Mouse (Mus musculus): ENCODE data around the gene Glrx. TPM values are rescaled to one million over a fixed set of nuclear protein-coding genes. Genes with fewer than 3 reads are reported as not detected.

Glrx gene
- polyA plus RNA-seq, 1 experiment: 11.9 TPM

DNA sequence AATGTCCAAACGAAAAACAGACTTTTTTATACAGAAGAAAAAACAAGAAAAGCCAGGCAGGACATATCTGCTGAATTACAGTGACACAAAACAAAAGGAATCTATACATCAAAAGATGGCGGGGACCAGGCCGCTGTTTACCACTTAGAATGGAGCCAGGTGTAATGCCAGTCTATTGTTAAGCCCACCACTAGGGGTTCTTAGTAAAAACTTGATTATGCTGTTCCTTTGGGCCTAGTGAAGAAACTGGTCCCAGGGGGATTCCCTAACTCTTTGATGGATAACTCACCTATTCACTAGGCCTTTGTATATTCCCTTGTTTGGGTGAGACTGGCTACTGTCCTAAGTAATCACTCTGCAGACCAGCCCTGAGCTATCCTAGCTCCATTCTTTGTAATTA, 40.2 kb upstream of the Glrx start:
- Histone ChIP-seq H3K9ac (ENCODE audit: low read depth, poor library complexity, severe bottlenecking) (no peak overlapping the region), H3K4me1 (ENCODE audit: control insufficient read depth, insufficient read depth, low read length) (peaks cover under 1% of the 10 kb centered on the region), H3K36me3 (ENCODE audit: control insufficient read depth, insufficient read depth, low read length, poor library complexity, severe bottlenecking) (no peaks in the 10 kb centered on the region), H3K4me3 (ENCODE audit: low read depth, low read length) (no peak overlapping the region), H3K9me3 (replicated peaks; ENCODE audit: control insufficient read depth, insufficient read depth, low read length, poor library complexity, severe bottlenecking) (no peaks in the 10 kb centered on the region), H3K27me3 (ENCODE audit: control insufficient read depth, insufficient read depth, low read length, poor library complexity, severe bottlenecking) (no peaks in the 10 kb centered on the region), H3K27ac (ENCODE audit: insufficient read depth, low read length) (no peak overlapping the region)
- TF ChIP-seq POLR2A (IDR thresholded peaks at IDR 0.05; ENCODE audit: insufficient read depth, low read length) (no peak), CTCF (IDR thresholded peaks at IDR 0.05; ENCODE audit: low read depth, low read length) (no peak), EP300 (IDR thresholded peaks at IDR 0.05; ENCODE audit: insufficient read depth, low read depth, low read length) (no peak)

DNA sequence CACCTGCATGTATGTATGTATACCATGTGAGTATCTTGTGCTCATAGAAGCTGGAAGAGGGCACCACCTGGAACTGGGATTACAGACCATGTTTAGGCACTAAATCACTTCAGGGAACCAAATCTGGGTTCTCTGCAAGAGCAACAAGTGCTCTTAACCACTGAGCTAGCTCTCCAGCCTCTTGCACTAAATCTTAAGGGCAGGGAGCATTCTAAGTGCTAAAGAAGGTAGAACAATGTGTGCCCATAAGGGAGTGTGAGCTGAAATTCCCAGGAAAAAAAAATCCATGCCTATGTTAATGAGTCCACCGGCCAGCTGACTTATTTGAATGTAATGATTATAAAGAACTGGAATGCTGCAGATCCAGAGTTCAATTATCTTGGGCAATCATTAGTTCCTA, 31.7 kb upstream of the Glrx start:
- no peaks in the 10 kb centered on the region for H3K27me3 ChIP-seq (ENCODE audit: control insufficient read depth, insufficient read depth, low read length, poor library complexity, severe bottlenecking)
- H3K9ac ChIP-seq (ENCODE audit: low read depth, poor library complexity, severe bottlenecking): no peak overlapping the region
- peaks cover 7% of the 10 kb centered on the region for H3K9me3 ChIP-seq (replicated peaks; ENCODE audit: control insufficient read depth, insufficient read depth, low read length, poor library complexity, severe bottlenecking)
- no peaks in the 10 kb centered on the region for H3K36me3 ChIP-seq (ENCODE audit: control insufficient read depth, insufficient read depth, low read length, poor library complexity, severe bottlenecking)
- H3K4me1 ChIP-seq (ENCODE audit: control insufficient read depth, insufficient read depth, low read length): no peaks in the 10 kb centered on the region
- TF ChIP-seq POLR2A (IDR thresholded peaks at IDR 0.05; ENCODE audit: insufficient read depth, low read length) (no peak), CTCF (IDR thresholded peaks at IDR 0.05; ENCODE audit: low read depth, low read length) (no peak), EP300 (IDR thresholded peaks at IDR 0.05; ENCODE audit: insufficient read depth, low read depth, low read length) (no peak)
- H3K27ac ChIP-seq (ENCODE audit: insufficient read depth, low read length): no peak overlapping the region
- no peak overlapping the region for H3K4me3 ChIP-seq (ENCODE audit: low read depth, low read length)

DNA sequence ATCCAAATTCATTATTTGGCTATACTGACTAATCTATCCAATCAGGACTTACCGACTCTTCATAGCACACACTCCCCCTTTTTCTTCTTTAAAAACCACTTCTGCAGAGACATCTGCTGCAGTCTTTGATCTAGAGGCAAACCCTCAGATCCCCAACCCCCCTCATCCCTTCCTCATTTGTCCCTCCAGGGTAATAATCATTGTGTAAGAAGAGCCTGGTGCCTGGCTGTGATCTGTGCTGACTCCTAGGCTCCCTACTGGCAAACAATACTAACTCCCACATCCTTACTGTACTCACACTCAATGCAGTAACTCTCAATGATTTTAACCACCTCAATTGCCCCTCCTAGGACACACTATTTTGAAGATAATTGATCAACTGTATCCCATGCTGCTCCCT, 29.7 kb upstream of the Glrx start:
- Histone ChIP-seq H3K4me3 (ENCODE audit: low read depth, low read length) (no peak overlapping the region), H3K27me3 (ENCODE audit: control insufficient read depth, insufficient read depth, low read length, poor library complexity, severe bottlenecking) (no peaks in the 10 kb centered on the region), H3K9ac (ENCODE audit: low read depth, poor library complexity, severe bottlenecking) (no peak overlapping the region), H3K4me1 (ENCODE audit: control insufficient read depth, insufficient read depth, low read length) (no peaks in the 10 kb centered on the region), H3K36me3 (ENCODE audit: control insufficient read depth, insufficient read depth, low read length, poor library complexity, severe bottlenecking) (no peaks in the 10 kb centered on the region), H3K27ac (ENCODE audit: insufficient read depth, low read length) (no peak overlapping the region), H3K9me3 (replicated peaks; ENCODE audit: control insufficient read depth, insufficient read depth, low read length, poor library complexity, severe bottlenecking) (peaks cover 7% of the 10 kb centered on the region)
- no peak for TF ChIP-seq EP300 (IDR thresholded peaks at IDR 0.05; ENCODE audit: insufficient read depth, low read depth, low read length)
- TF ChIP-seq POLR2A (IDR thresholded peaks at IDR 0.05; ENCODE audit: insufficient read depth, low read length): no peak
- TF ChIP-seq CTCF (IDR thresholded peaks at IDR 0.05; ENCODE audit: low read depth, low read length): no peak

DNA sequence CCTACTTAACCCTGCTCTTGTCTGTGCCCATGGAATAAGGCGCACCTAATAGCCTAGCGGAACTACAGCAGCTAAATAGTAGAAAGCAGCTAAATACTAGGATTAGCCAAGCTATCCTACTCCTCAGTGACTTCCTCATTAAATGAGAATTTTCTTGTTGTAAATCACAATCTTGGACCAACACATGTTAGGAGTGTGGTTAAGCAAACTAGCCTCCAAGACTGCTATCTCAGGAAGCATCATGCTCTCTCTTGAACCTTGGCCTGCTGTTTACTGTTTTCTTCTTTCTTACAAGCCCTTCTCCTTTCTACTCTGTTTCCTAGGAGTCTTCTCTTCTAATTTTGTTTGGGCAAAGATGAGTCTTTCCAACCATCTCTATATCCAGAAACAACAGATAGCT, 22.5 kb upstream of the Glrx start:
- no peak overlapping the region for H3K27ac ChIP-seq (ENCODE audit: insufficient read depth, low read length)
- no peak overlapping the region for H3K4me3 ChIP-seq (ENCODE audit: low read depth, low read length)
- H3K27me3 ChIP-seq (ENCODE audit: control insufficient read depth, insufficient read depth, low read length, poor library complexity, severe bottlenecking): no peaks in the 10 kb centered on the region
- H3K9ac ChIP-seq (ENCODE audit: low read depth, poor library complexity, severe bottlenecking): no peak overlapping the region
- no peaks in the 10 kb centered on the region for H3K36me3 ChIP-seq (ENCODE audit: control insufficient read depth, insufficient read depth, low read length, poor library complexity, severe bottlenecking)
- no peak for TF ChIP-seq EP300 (IDR thresholded peaks at IDR 0.05; ENCODE audit: insufficient read depth, low read depth, low read length)
- no peak for TF ChIP-seq CTCF (IDR thresholded peaks at IDR 0.05; ENCODE audit: low read depth, low read length)
- TF ChIP-seq POLR2A (IDR thresholded peaks at IDR 0.05; ENCODE audit: insufficient read depth, low read length): no peak
- H3K4me1 ChIP-seq (ENCODE audit: control insufficient read depth, insufficient read depth, low read length): no peaks in the 10 kb centered on the region
- no peaks in the 10 kb centered on the region for H3K9me3 ChIP-seq (replicated peaks; ENCODE audit: control insufficient read depth, insufficient read depth, low read length, poor library complexity, severe bottlenecking)

DNA sequence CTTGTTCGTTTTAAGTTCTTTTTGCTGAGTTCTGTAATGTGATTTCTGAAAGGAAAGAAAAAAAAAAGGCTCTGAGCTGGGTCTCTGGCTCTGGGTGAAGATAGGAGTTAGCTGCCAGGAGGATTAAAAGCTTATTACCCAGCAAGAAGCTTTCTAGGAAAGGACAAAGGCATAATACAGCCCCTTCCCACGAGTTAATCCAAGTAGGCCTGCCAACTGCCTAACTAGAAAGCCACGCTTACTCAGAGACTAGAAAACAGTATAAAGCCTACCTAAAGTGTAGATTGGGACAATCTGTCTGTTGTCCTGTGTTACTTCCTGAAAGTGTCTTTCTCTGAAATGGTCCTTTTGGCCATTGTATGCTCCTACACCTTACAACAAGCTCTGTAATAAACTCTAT, 21.2 kb upstream of the Glrx start:
- Histone ChIP-seq H3K4me3 (ENCODE audit: low read depth, low read length) (no peak overlapping the region), H3K9me3 (replicated peaks; ENCODE audit: control insufficient read depth, insufficient read depth, low read length, poor library complexity, severe bottlenecking) (peaks cover 4% of the 10 kb centered on the region), H3K4me1 (ENCODE audit: control insufficient read depth, insufficient read depth, low read length) (no peaks in the 10 kb centered on the region), H3K27me3 (ENCODE audit: control insufficient read depth, insufficient read depth, low read length, poor library complexity, severe bottlenecking) (no peaks in the 10 kb centered on the region), H3K27ac (ENCODE audit: insufficient read depth, low read length) (no peak overlapping the region), H3K36me3 (ENCODE audit: control insufficient read depth, insufficient read depth, low read length, poor library complexity, severe bottlenecking) (no peaks in the 10 kb centered on the region), H3K9ac (ENCODE audit: low read depth, poor library complexity, severe bottlenecking) (no peak overlapping the region)
- no peak for TF ChIP-seq POLR2A (IDR thresholded peaks at IDR 0.05; ENCODE audit: insufficient read depth, low read length)

DNA sequence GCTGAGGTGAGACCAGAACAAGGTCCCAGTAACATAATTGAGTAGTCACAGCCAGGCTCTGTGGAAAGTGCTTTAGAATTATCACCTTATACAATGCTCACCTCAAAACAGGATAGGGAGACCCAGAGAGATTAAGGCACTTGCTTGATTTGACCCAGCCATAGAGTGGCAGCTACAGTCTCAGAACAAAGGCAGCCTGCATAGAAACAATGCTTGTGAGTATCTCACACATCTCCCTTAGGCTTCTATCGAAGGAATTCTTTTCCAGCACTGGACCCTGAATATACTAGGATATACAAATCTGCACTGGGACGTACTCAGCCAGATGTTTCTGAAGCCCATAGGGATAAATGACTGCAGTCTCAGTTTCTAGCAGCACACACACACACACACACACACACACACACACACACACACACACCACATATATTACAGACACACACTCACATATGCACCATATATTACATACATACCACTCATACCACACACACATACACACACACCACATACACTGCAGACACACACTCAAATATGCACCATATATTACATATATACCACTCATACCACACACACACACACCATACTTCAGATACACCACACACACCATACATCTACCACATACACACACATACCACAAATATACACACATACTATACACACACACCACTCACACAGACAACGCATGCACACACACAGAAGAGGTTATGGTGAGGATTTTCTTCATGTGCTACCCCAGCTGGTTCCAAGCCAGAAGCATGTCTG, 20.5 kb upstream of the Glrx start:
- Histone ChIP-seq H3K9ac (ENCODE audit: low read depth, poor library complexity, severe bottlenecking) (no peak overlapping the region), H3K4me3 (ENCODE audit: low read depth, low read length) (no peak overlapping the region), H3K36me3 (ENCODE audit: control insufficient read depth, insufficient read depth, low read length, poor library complexity, severe bottlenecking) (no peaks in the 10 kb centered on the region), H3K27ac (ENCODE audit: insufficient read depth, low read length) (no peak overlapping the region), H3K4me1 (ENCODE audit: control insufficient read depth, insufficient read depth, low read length) (no peaks in the 10 kb centered on the region), H3K9me3 (replicated peaks; ENCODE audit: control insufficient read depth, insufficient read depth, low read length, poor library complexity, severe bottlenecking) (peaks cover 10% of the 10 kb centered on the region), H3K27me3 (ENCODE audit: control insufficient read depth, insufficient read depth, low read length, poor library complexity, severe bottlenecking) (no peaks in the 10 kb centered on the region)
- TF ChIP-seq CTCF (IDR thresholded peaks at IDR 0.05; ENCODE audit: low read depth, low read length) (no peak), POLR2A (IDR thresholded peaks at IDR 0.05; ENCODE audit: insufficient read depth, low read length) (no peak), EP300 (IDR thresholded peaks at IDR 0.05; ENCODE audit: insufficient read depth, low read depth, low read length) (no peak)

All from ES-Bruce4 (cell line).